In genomic region chr5:37112389-37112788, GRCm38 (mm10) we compare ENCODE assay signal across 33 mouse cellular contexts. TPM values are rescaled to one million over a fixed set of nuclear protein-coding genes. Genes with fewer than 3 reads are reported as not detected.
DNase-seq lines count a peak whose midpoint lies in the region; ATAC-seq and TF ChIP-seq lines count a peak whose summit lies in the region.
"Had no signal": no experiment of that assay in that cellular context is flagged by ENCODE, and none has a peak within 500 bp of the region (broad histone marks: within the 10 kb centered on the region; RNA-seq: fewer than 3 reads in every experiment).

No protein-coding gene starts in this region.

- no peak overlapping the region for H3K4me3 ChIP-seq in forebrain, embryonic 14.5 days (ENCODE audit: low read depth, low read length)
- H3K4me3 ChIP-seq in forebrain, embryonic 16.5 days (replicated peaks; ENCODE audit: low read length): no peak overlapping the region
- no peak overlapping the region for H3K4me3 ChIP-seq in lung, embryonic 14.5 days (ENCODE audit: low read depth, low read length)
- H3K4me3 ChIP-seq: embryonic facial prominence, embryonic 12.5 days; embryonic facial prominence, embryonic 15.5 days; forebrain, embryonic 12.5 days; heart, embryonic 15.5 days; hindbrain, embryonic 10.5 days; hindbrain, embryonic 13.5 days; intestine, embryonic 15.5 days had no signal

- H3K9me3 ChIP-seq in forebrain, embryonic 14.5 days (replicated peaks; ENCODE audit: control insufficient read depth, low read length): no peaks in the 10 kb centered on the region
- no peaks in the 10 kb centered on the region for H3K9me3 ChIP-seq in forebrain, embryonic 16.5 days (ENCODE audit: control insufficient read depth, low read length)
- H3K9me3 ChIP-seq in lung, embryonic 14.5 days (ENCODE audit: low read depth, low read length): no peaks in the 10 kb centered on the region
- H3K9me3 ChIP-seq: embryonic facial prominence, embryonic 12.5 days; embryonic facial prominence, embryonic 15.5 days; forebrain, embryonic 12.5 days; heart, embryonic 15.5 days; hindbrain, embryonic 10.5 days; hindbrain, embryonic 13.5 days; intestine, embryonic 15.5 days had no signal

- ATAC-seq in forebrain, embryonic 14.5 days: no peak
- no peak for ATAC-seq in forebrain, embryonic 16.5 days
- ATAC-seq in lung, embryonic 14.5 days (ENCODE audit: insufficient read depth): peak; percentile 58
- ATAC-seq: CD4-positive, CD25-positive, alpha-beta regulatory T cell, adult 4 months; hindbrain, embryonic 16.5 days; intestine, embryonic 15.5 days had no signal

- DNase-seq in forebrain, embryonic 14.5 days (ENCODE audit: low spot score): peak; percentile 24
- DNase-seq in lung, embryonic 14.5 days: peak; percentile 58
- DNase-seq in lung, adult 18-20 months: no peak
- peak; percentile 28 for DNase-seq in retina, postnatal 1 day
- DNase-seq in retina, embryonic 14.5 days (ENCODE audit: low spot score): no peak
- DNase-seq in brain, embryonic 14.5 days (ENCODE audit: low read depth): peak; percentile 34
- no peak for DNase-seq in adrenal gland, postnatal 4 days (ENCODE audit: low spot score in 2 of 2)
- DNase-seq: adrenal gland, adult 2 months; adrenal gland, postnatal 25 days; cerebellum, adult 11 months; cerebellum, adult 2 months; cerebellum, adult 9-11 months; cerebellum, postnatal 25 days; gastrocnemius, postnatal 10 days; gastrocnemius, postnatal 36 days; heart, postnatal 10 days; heart, postnatal 36 days had no signal

- TF ChIP-seq CTCF in lung, embryonic 14.5 days (IDR thresholded peaks at IDR 0.05; ENCODE audit: low read depth): no peak
- TF ChIP-seq CTCF in brain, embryonic 14.5 days (IDR thresholded peaks at IDR 0.05; ENCODE audit: borderline replicate concordance, extremely low read depth, insufficient read depth, insufficient read length): no peak

- no peaks in the 10 kb centered on the region for H3K4me1 ChIP-seq in forebrain, embryonic 14.5 days (ENCODE audit: control insufficient read depth, insufficient read depth, low read length)
- H3K4me1 ChIP-seq in forebrain, embryonic 16.5 days (replicated peaks; ENCODE audit: control insufficient read depth, insufficient read depth, low read length): no peaks in the 10 kb centered on the region
- H3K4me1 ChIP-seq in lung, embryonic 14.5 days (ENCODE audit: insufficient read depth): no peaks in the 10 kb centered on the region
- H3K4me1 ChIP-seq: embryonic facial prominence, embryonic 12.5 days; embryonic facial prominence, embryonic 15.5 days; heart, embryonic 15.5 days; intestine, embryonic 15.5 days had no signal

- H3K9ac ChIP-seq in forebrain, embryonic 14.5 days (ENCODE audit: low read length): no peak overlapping the region
- H3K9ac ChIP-seq in forebrain, embryonic 16.5 days (replicated peaks; ENCODE audit: low read depth, low read length): no peak overlapping the region
- H3K9ac ChIP-seq in lung, embryonic 14.5 days: no peak overlapping the region
- H3K9ac ChIP-seq: embryonic facial prominence, embryonic 12.5 days; embryonic facial prominence, embryonic 15.5 days; forebrain, embryonic 12.5 days; heart, embryonic 15.5 days; hindbrain, embryonic 13.5 days; intestine, embryonic 15.5 days had no signal

- no peak for TF ChIP-seq POLR2A in brain, embryonic 14.5 days (IDR thresholded peaks at IDR 0.05; ENCODE audit: borderline replicate concordance, extremely low read depth, insufficient read depth, insufficient read length, poor library complexity, severe bottlenecking)

- no peak overlapping the region for H3K4me2 ChIP-seq in forebrain, embryonic 14.5 days (ENCODE audit: low read length)
- H3K4me2 ChIP-seq in forebrain, embryonic 16.5 days (ENCODE audit: low read length): no peak overlapping the region
- no peak overlapping the region for H3K4me2 ChIP-seq in lung, embryonic 14.5 days
- H3K4me2 ChIP-seq: embryonic facial prominence, embryonic 12.5 days; embryonic facial prominence, embryonic 15.5 days; forebrain, embryonic 12.5 days; heart, embryonic 11.5 days; heart, embryonic 15.5 days; hindbrain, embryonic 13.5 days; intestine, embryonic 15.5 days had no signal

- H3K36me3 ChIP-seq in forebrain, embryonic 14.5 days (ENCODE audit: control insufficient read depth, insufficient read depth, low read length): no peaks in the 10 kb centered on the region
- no peaks in the 10 kb centered on the region for H3K36me3 ChIP-seq in forebrain, embryonic 16.5 days (ENCODE audit: control insufficient read depth, insufficient read depth)
- no peaks in the 10 kb centered on the region for H3K36me3 ChIP-seq in lung, embryonic 14.5 days (ENCODE audit: insufficient read depth)
- H3K36me3 ChIP-seq: embryonic facial prominence, embryonic 12.5 days; embryonic facial prominence, embryonic 15.5 days; forebrain, embryonic 12.5 days; heart, embryonic 15.5 days; hindbrain, embryonic 10.5 days; intestine, embryonic 15.5 days had no signal

- 63% methylated on average over 7 of the region's 7 CpGs for WGBS in forebrain, embryonic 14.5 days
- WGBS in forebrain, embryonic 16.5 days: 63% methylated on average over 7 of the region's 7 CpGs
- WGBS in lung, embryonic 14.5 days: 55% methylated on average over 7 of the region's 7 CpGs

- H3K27ac ChIP-seq in forebrain, embryonic 14.5 days (ENCODE audit: low read depth, low read length): no peak overlapping the region
- H3K27ac ChIP-seq in forebrain, embryonic 16.5 days (ENCODE audit: low read length): no peak overlapping the region
- H3K27ac ChIP-seq in lung, embryonic 14.5 days (ENCODE audit: low read depth): no peak overlapping the region
- H3K27ac ChIP-seq: embryonic facial prominence, embryonic 12.5 days; embryonic facial prominence, embryonic 15.5 days; forebrain, embryonic 12.5 days; heart, embryonic 15.5 days; hindbrain, embryonic 10.5 days; hindbrain, embryonic 13.5 days; intestine, embryonic 15.5 days had no signal

- H3K27me3 ChIP-seq in forebrain, embryonic 14.5 days (replicated peaks; ENCODE audit: control insufficient read depth, insufficient read depth, low read length): no peaks in the 10 kb centered on the region
- H3K27me3 ChIP-seq in forebrain, embryonic 16.5 days (replicated peaks; ENCODE audit: control insufficient read depth, insufficient read depth, low read length): no peaks in the 10 kb centered on the region
- H3K27me3 ChIP-seq in lung, embryonic 14.5 days (ENCODE audit: insufficient read depth, low read length): no peaks in the 10 kb centered on the region
- H3K27me3 ChIP-seq: embryonic facial prominence, embryonic 12.5 days; embryonic facial prominence, embryonic 15.5 days; forebrain, embryonic 12.5 days; hindbrain, embryonic 13.5 days; intestine, embryonic 15.5 days had no signal

RNA-seq across cellular contexts. Expression of gene Gm1043, which starts 27.2 kb away (rescaled TPM):
- 1.1 and 1.5 TPM in 2 replicates for polyA plus RNA-seq in forebrain, embryonic 14.5 days (2014; fragmentation: Nextera tagmentation; extraction: Ambion mirVana)
- polyA plus RNA-seq in forebrain, embryonic 16.5 days (2015; fragmentation: Nextera tagmentation; extraction: Ambion mirVana): 2.6 and 4.3 TPM in 2 replicates
- not detected in 2 replicates for polyA plus RNA-seq in lung, embryonic 14.5 days (2014; fragmentation: Nextera tagmentation; extraction: Ambion mirVana)
- 7.7 and 10.7 TPM in 2 replicates for polyA plus RNA-seq in brain, embryonic 14.5 days (2012; rRNA removed)
- 1 to 10 TPM in 1 of 2 experiments, under 1 TPM in 1; 0.62 to 1.1 TPM for total RNA-seq in adrenal gland, postnatal 4 days (2021)
- total RNA-seq: common myeloid progenitor, adult 5-6 weeks; gastrocnemius, adult 18-20 months; gastrocnemius, postnatal 10 days; gastrocnemius, postnatal 36 days; granulocyte monocyte progenitor cell, adult 5-6 weeks; heart, postnatal 10 days; heart, postnatal 36 days; MEL had no signal
- polyA plus RNA-seq: C2C12; embryonic facial prominence, embryonic 12.5 days; heart, embryonic 11.5 days; heart, embryonic 15.5 days had no signal

Comparison
In these comparisons a context has a peak if more than half of its experiments do, and no peak if none do; other contexts are left out.
1. DNase-seq: peak in forebrain, embryonic 14.5 days (single experiment), lung, embryonic 14.5 days (single experiment), retina, postnatal 1 day (single experiment) and brain, embryonic 14.5 days (single experiment); none in lung, adult 18-20 months (0 of 2), retina, embryonic 14.5 days (single experiment) and adrenal gland, postnatal 4 days (0 of 2).